Mouse (Mus musculus) urinary bladder, postnatal 25 days (tissue): ENCODE results near the gene Qrfp.
A peak's percentile ranks its signal among the peaks of the same experiment; 100 is the strongest.

Experiments used
- DNase-seq: peaks from one replicate; pipeline ENCODE4 v3.0.0; 2022; ENCODE audit warnings: low spot score

Qrfp gene

GRCm38 (mm10) chr2:31814699-31815098 is 4.3 kb upstream of the Qrfp start:
- no peak for DNase-seq

DNA sequence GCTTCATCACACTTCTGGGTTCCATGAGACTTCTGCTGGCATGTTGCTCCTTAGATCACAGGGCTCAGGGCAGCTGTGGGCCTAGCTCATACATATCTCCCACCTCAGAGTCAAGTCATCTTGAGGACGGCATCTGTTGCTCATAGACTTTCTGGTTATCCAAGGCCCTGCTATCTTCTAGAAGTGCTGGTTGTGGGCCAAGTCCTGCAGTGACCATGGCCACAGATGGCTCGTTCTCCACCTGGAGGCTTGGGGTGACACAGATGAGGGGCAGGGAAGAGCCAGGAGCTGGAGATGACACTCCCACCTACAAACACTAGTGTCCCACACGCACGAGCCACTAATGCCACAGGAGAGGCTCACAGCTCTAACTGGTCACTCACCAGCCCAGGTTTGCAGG is 3.3 kb upstream of the Qrfp start:
- no peak for DNase-seq

GRCm38 (mm10) chr2:31811086-31811958 is 942 bp upstream of the Qrfp start:
- DNase-seq: no peak

GRCm38 (mm10) chr2:31809358-31809740 is 1.0 kb downstream of the Qrfp start:
- no peak for DNase-seq

DNA sequence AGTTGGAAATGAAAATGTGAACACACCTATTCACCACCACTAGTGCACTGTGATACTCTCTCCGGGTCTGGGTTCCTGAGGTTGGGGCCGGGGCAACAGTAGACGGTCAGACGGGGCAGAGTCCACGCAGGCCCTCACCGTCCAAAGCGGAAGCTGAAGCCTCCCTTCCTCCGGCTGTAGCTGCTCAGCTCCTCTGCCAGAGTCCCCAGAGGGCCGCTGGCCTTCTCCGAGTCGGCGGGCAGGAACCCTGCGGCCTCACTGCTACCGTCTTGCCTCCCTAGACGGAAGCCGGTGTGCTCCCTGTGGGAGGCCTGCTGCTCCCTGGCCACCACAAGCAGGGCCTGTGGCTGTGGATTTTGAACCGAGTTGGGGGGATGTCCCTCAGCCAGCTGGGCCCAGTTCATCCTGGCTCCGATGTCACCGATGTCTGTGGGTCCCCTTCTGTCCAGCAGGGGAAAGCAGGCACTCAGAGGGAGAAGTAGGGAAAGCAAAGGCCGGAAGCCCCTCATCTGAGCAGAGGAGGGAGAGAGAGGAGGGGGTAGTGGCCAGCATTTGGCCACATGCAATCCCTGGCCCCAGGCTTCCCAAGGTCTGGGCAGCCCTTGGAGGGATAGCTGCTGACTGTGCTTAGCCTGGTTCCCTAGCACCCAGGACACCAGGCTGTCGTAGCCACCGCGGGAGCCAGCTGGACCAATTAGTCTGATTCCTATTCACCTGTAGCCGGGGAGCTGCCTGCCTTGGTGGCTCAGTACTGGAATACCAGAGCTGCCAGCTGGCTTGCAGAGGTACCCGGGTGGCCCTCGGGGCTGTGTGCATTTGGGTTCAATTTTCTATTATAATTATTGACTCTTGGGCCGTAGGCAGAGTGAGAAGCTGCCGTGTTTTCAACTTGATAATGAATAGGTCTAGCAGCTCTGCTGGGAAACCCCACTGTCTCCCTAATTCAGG is 1.7 kb downstream of the Qrfp start:
- DNase-seq: no peak

DNA sequence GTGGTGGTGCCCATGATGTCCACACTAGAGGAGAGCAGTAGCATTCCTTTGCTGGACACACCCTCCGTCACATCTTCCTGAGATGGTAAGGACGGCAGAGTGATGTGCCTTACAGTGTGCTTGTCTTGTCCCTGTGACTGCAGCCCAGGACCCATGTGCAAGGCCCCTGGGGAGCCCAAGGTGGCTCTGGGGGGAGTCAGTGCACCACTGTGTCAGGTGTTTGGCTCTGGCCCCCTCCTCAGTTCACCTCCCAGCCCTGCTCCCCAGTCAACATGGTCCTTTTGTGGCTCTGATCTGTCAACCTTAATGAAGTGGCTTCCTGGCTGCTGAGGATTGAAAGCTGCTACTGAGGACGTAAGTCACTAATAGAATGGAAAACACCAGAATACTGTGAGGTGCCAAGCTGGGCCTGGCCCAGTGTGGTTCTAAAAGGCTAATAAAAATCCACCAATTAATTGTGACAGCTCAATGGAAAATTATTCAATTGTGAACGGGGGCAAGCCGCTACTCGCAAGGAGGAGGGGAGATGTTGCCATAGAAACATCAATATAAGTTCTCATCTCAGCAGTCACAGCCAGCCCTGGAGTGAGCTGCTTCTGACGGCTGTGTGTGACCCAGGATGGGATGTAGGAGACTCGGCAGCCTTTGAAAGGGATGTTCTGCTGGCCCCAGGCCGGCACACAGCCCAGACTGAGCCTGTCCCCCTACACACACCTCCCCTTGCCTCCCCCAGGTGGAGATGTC is 3.6 kb downstream of the Qrfp start:
- DNase-seq: no peak

DNA sequence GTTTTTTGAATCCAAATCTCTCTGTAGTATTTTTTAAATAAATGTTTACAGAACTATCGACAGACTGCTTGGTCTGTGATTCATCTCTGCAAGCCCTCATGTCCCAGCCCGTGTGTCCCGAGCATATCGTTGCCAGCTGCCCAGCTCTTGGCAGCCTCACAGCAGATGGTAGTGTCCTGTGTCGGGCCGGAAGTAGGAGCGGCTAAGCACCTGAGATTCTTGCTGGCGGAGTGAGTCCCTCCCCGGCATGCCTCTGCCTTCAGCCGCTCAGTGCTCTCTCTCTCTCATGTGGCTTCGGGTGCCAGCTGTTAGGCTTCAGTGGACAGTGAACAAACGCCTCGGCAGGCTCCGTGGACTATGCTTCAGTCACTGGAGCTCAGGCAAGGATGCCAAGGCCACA is 6.9 kb downstream of the Qrfp start:
- peak; percentile 22 for DNase-seq

- no peak for DNase-seq
These were observed 7.6 kb downstream of the Qrfp start for GRCm38 (mm10) chr2:31802811-31803210.

DNA sequence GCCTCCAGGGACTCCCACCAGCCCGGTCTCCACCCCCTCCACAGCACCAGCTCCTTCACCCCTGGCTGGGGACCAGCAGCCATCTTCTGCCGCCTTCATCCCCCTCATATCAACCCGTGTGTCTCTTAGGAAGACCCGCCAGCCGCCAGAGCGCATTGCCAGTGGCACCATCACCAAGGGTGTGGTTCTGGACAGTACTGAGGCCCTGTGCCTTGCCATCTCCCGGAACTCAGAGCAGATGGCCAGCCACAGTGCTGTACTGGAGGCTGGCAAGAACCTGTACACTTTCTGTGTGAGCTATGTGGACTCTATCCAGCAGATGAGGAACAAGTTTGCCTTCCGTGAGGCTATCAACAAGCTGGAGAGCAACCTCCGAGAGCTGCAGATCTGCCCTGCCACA is 9.0 kb downstream of the Qrfp start:
- DNase-seq: no peak

GRCm38 (mm10) chr2:31796943-31797342 is 13.4 kb downstream of the Qrfp start:
- DNase-seq: no peak

DNA sequence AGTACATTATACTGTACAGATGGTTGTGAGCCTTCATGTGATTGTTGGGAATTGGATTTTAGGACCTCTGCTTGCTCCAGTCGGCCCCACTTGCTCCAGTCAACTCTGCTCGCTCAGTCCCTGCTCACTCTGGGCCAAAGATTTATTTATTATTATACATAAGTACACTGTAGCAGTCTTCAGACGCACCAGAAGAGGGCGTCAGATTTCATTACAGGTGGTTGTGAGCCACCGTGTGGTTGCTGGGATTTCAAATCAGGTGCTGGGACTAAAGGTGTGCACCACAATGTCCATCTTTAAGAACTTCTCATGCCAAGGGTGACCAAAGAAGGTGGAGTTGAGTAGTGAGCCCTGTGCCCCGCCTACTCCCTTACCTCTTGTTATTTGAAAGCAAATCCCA is 17.8 kb downstream of the Qrfp start:
- no peak for DNase-seq

GRCm38 (mm10) chr2:31791260-31791659 is 19.1 kb downstream of the Qrfp start:
- DNase-seq: no peak

- no peak for DNase-seq
These were observed 19.6 kb downstream of the Qrfp start for GRCm38 (mm10) chr2:31790728-31791251.

DNA sequence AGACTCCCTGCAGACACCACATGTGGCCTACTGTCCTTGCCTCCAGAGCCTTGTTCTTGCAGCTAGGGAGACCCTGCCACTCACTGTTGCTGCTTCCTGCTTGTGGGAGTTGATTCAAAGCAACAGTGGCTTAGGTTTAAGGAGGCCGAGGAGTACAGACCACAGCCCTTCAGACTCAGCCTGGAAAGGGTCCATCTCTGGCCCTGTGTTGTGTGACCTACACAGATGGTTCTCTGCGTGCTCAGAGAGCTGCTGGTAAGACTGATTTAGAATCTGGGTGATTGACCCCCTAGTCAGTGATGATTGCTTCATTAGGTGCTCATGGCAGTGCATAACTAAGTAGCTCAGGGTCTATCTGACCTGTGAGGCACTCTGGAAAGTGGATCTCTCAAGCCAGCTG is 21.2 kb downstream of the Qrfp start:
- DNase-seq: no peak

DNA sequence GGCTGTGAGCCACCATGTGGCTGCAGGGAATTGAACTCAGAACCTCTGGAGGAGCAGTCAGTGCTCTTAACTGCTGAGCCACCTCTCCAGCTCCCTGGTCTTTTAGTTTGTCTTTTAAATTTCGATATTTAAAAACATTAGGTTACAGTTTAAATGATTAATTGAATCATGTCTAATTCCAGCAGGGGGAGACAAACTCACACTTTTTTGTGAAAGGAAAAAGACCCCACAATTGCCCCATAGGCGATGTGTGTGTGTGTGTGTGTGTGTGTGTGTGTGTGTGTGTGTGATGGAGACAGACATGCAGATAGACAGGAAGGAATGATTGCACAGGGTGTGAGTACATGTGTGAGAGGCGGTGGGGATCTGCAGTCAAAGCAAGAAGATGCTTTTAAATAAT is 22.2 kb downstream of the Qrfp start:
- no peak for DNase-seq

- peak; percentile 84 for DNase-seq
These were observed 23.4 kb downstream of the Qrfp start for GRCm38 (mm10) chr2:31787029-31787428.

- DNase-seq: peak; percentile 67
These were observed 25.3 kb downstream of the Qrfp start for GRCm38 (mm10) chr2:31785074-31785473.

- DNase-seq: no peak
These were observed 27.3 kb downstream of the Qrfp start for GRCm38 (mm10) chr2:31782958-31783602.

DNA sequence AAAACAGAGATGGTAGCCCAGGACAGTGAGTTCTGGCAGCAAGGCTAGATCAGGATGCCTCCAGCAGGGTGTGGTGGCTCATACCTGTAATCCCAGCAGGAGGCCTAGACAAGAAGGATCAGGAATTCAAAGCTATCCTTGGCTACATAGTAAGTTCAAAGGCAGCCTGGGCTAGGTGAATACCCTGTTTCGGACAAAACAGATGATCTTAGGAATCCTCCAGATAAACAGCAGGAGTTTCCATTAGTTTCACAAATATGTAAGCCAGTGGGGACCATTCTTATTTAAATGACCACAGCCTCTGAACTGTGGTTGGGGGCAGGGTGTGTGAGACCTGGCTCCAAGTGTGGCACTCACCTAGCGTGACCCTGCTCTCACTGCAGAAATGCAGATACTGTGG is 31.1 kb downstream of the Qrfp start:
- no peak for DNase-seq

DNA sequence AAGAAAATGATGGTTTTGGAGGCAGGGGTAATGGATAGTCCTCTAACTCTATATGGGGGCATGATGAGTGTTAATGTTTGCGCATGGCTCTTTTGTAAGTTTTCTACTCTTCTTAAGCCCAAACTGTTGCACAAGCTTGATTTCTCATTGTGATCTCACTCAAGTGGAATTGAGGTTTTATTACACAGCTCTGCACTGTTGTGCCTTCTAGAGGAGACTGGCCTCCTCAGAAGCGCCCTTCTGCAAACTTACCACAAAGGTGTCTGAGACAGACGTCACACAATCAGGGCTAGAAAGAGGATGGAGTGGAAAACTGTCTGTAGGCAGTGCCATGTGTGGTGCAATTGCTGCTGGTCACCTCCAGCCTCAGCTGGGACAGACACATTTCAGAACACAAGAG is 33.9 kb downstream of the Qrfp start:
- no peak for DNase-seq

- peak; percentile 40 for DNase-seq
These were observed 39.5 kb downstream of the Qrfp start for GRCm38 (mm10) chr2:31770781-31771441.
